Mouse (Mus musculus) kidney, adult 18-20 months (tissue): ENCODE data around the gene Lce1g.

Experiments
- DNase-seq: peaks from one replicate; pipeline ENCODE4 v3.0.0; 2021

The Lce1g gene

DNA sequence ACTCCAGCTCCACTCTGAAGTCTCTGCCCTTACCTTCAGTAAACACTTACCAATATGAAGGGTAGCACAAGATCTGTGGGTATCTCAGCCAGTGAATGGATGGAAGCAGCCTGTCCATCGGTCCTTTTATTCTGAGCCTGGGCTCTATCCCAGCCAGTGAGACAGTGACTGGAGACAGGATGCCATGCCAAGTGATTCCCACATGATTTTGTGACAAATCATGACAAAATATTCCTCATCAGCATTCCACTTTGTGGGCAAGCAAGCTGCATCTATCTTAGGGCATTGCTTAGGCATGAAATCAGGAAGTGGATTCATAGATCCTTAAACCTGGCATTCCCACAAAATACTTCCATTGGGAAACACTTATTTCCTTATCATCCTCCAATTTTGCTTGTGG is at the start of gene Lce1g:
Gene Lce1g (minus strand): TSS at position 101 of the 400 bp plus-strand sequence.
- no peak for DNase-seq

DNA sequence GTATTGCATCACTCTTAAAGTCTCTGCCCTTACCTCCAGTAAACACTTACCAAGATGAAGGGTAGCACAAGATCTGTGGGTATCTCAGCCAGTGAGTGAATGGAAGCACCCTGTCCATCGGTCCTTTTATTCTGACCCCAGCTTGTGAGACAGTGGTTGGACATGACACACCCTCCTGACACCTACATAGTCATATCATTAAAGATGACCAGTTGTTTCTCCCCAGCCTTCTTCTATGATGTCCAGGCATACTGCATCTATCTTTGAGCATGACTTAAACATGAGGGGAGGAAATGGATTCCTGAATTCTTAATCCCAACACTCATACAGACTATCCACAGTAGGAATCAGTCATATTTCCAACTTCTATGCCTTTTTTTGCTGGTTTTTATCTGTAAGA is 38.3 kb upstream of the Lce1g start, which contains the start of gene Lce1j:
Gene Lce1j (minus strand): TSS at position 101 of the 400 bp plus-strand sequence.
- DNase-seq, result no peak

DNA sequence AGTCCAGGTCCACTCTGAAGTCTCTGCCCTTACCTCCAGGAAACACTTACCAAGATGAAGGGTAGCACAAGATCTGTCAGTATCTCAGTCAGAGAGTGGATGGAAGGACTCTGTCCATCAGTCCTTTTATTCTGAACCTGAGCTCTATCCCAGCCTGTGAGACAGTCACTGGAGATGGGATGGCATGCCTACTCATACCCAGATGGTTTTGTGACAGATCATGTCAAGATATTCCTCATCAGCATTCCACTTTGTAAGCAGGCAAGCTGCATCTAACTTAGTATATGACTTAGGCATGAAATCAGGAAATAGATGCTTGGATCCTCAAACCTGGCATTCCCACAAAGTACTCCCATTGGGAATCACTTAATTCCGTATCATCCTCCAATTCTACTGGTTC is 26.7 kb upstream of the Lce1g start, which contains the start of gene Lce1i:
Gene Lce1i (minus strand): TSS at position 101 of the 400 bp plus-strand sequence.
- DNase-seq, result no peak

DNA sequence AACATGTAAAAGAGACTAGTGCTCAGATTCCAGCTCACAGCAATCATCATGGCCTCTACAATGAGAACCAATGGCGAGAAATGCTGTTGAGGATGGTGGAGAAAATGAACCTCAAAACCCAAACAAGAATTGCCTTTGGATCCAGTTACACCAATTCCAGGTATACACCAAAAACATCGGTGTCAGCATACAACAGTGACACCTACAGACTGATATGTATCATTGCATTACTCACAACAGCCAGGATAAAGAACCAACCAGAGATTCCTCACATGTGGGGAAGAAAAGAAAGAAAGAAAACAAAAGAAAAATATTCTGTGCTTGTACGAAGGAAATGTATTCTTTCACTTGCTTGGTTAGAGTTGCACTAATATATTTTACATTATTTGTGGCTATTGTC is 19.4 kb upstream of the Lce1g start:
- DNase-seq, result no peak

DNA sequence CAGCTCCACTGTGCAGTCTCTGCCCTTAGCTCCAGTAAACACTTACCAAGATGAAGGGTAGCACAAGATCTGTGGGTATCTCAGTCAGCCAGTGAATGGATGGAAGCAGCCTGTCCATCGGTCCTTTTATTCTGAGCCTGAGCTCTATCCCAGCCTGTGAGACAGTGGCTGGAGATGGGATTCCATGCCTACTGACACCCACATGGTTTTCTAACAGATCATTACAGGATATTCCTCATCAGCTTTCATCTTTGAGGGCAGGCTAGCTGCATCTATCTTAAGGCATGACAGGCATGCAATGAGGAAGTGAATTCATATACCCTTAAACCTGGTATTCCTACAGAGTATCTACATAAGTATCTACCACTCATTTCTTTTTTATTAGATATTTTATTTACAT is 12.8 kb upstream of the Lce1g start, which contains the start of gene Lce1h:
Gene Lce1h (minus strand): TSS at position 101 of the 400 bp plus-strand sequence.
- DNase-seq, result no peak

DNA sequence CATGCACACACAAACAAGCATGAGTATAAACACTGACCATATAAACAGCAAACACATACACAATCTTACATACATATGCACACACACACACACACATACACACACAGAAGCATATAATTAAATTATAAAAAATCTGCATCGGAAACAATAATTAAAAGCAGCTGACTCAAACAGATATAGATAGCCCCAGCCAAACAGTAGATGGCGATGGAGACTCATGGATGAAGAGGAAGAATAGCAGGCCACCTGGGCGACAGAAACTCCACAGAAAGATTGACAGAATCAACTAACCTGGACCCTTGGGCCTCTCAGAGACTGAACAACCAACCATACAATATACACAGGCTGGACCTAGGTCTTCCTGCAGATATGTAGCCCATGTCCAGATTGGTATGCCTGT is 1.1 kb upstream of the Lce1g start:
- DNase-seq, result no peak

DNA sequence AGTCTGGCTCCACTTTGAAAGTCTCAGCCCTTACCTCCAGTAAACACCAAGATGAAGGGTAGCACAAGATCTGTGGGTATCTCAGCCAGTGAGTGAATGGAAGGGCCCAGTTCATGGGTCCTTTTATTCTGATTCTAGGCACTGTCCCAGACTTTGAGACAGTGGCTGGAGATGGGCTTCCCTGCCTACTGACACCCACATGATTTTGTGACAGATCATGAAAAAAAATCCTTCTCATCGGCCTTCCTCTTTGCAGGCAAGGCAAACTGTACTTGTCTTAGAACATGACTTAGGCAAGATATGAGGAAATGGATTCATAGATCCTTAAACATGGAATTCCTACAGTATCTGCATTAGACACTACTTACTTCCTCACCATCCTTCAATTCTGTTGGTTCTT is 13.1 kb downstream of the Lce1g start, which contains the start of gene Gm38119:
Gene Gm38119 (minus strand): TSS at position 101 of the 400 bp plus-strand sequence.
- no peak for DNase-seq

DNA sequence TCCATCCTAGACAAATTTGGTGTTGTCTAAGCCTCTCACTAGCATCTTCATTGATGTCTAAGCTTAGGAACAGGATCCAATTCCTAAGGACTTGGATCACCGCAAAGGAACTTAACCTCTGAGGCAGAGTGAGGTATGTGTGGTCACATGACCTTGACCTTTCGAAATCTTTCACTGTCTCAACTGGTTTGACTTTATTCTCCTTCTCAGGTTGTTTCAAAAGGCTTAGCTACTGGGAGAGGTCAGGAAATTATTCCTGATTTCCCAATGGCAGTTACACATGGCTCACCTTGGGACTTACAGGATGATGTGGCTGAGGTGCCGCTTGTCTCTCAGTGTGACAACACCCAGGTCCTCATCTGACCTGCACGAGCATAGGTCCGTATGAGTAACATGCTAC is 29.5 kb downstream of the Lce1g start:
- no peak for DNase-seq

DNA sequence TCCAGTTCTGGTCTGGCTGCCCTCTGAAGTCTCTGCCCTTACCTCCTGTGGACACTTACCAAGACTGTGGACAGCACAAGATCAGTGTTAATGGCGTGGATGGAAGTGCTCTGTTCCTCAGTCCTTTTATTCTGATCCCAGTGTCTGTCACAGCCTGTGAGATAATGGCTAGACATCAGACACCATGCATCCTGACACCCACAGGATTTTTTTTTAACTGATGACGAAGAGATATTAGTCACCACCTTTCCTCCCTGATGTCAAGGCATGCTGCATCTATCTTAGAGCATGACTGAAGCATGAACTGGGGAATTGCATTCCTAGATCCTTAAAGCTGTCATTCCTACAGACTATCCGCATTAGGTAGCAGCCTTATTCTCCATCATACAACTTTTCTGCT is 31.9 kb downstream of the Lce1g start, which contains the start of gene Lce1f:
Gene Lce1f (minus strand): TSS at position 101 of the 400 bp plus-strand sequence.
- DNase-seq, result no peak

DNA sequence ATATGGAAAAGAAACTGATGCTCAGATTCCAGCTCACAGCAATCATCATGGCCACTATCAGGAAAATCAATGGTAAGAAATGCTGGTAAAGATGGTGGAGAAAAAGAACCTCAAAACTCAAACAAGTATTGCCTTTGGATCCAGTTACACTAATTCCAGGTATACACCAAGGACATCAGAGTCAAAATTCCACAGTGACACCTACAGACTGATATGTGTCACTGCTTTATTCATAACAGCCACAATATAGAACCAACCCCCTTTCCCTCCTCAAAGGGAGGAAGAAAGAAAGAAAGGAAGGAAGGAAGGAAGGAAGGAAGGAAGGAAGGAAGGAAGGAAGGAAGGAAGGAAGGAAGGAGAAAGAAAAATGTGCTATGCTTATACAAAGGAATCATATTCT is 37.0 kb downstream of the Lce1g start:
- no peak for DNase-seq

DNA sequence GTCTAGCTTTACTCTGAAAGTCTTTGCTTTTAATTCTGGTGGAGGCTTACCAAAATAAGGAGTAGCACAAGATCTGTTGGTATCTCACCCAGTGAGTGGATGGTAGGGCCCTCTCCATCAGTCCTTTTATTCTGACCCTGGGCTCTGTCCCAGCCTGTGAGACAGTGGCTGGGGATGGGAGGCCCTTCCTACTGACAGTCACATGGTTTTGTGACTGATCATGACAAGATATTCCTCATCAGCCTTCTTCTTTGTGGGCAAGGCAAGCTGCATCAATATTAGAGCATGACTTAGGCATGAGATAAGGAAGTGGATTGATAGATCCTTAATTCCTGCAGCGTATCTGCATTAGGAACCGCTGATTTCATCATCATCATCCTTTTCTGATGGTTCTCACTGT is 43.2 kb downstream of the Lce1g start, which contains the start of gene Lce1e:
Gene Lce1e (minus strand): TSS at position 101 of the 400 bp plus-strand sequence.
- DNase-seq, result no peak
